Mouse (Mus musculus) ES-Bruce4 (cell line): ENCODE measurements at regions not wholly inside any gene's neighbourhood (a gene's known extent, or its start where the extent isn't known, plus 50 kb on each side); places are given as distances from the start of the nearest gene placed in this dataset.

Source experiments
- CTCF ChIP-seq: IDR thresholded peaks from one replicate; pipeline ENCODE4 v1.8.1; 2011; ENCODE audit warnings: low read depth, low read length
- EP300 ChIP-seq: IDR thresholded peaks from 2 replicates; pipeline ENCODE4 v1.6.1; 2011; ENCODE audit warnings: low read depth, low read length; ENCODE audit not compliant: insufficient read depth
- POLR2A ChIP-seq: IDR thresholded peaks from one replicate; pipeline ENCODE4 v1.8.1; 2011; ENCODE audit warnings: low read length; ENCODE audit not compliant: insufficient read depth

GRCm38 (mm10) chr4:125941266-125941665 lies 83.1 kb upstream of the Csf3r start:
- no peak for TF ChIP-seq CTCF
- no peak for TF ChIP-seq EP300
- no peak for TF ChIP-seq POLR2A
